Mouse (Mus musculus) right cerebral cortex, postnatal 36 days (tissue): ENCODE data around the gene Slc26a8.

ENCODE experiments used
- DNase-seq, 2 experiments: peaks; one replicate each; pipeline ENCODE4 v3.0.0; 2022; ENCODE audit warnings: low spot score in 2 of 2, mixed read lengths in 1 of 2

The Slc26a8 gene

GRCm38 (mm10) chr17:28699789-28700188, 9.8 kb upstream of the Slc26a8 start:
- no peak for DNase-seq

GRCm38 (mm10) chr17:28698672-28699071, 8.6 kb upstream of the Slc26a8 start:
- no peak for DNase-seq

- no peak for DNase-seq
Observed at GRCm38 (mm10) chr17:28698245-28698644, 8.2 kb upstream of the Slc26a8 start.

DNA sequence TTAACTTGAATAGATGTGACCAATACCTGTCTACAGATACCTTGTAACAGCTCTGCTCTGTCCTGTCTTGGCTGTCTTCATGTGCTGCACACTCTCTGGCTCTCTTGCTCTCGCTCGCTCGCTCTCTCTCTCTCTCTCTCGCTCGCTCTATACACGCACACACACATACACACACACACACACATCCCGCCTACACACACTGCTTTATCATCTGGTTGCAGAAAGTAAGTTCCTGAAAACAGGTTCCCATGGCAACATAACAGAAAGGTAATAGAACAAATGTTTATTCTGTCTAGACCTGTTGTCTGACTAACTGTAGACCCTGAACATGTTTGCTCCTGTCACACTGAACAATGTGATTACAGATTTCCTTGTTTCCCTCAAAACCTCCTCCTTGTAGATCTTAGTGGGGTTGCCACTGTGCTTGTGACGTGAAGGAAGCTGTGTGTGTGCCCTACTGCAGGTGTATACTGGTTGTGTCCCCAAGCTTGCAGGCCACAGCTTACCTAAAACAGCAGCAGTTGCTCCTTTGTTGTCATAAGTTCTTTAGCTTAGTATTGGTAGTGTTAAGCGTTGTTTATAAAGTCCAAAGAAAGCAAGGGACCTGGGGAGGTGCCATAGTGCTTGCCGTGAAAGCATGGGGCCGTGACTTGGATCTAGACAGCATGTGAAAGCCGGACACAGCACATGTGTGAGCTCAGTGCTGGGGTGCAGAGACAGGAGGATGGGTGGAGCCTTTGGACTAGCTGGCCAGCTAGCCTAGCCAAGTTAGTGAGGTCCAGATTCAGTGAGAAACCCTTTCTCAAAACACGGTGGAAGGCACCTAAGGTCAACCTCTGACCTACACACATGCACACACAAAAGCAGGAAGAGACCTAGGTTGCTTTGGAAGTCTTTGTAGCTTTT, 7.5 kb upstream of the Slc26a8 start:
- peak in 1 of 2 experiments; percentile 30 for DNase-seq

GRCm38 (mm10) chr17:28696641-28697040, 6.6 kb upstream of the Slc26a8 start:
- no peak for DNase-seq

- no peak for DNase-seq
Observed at GRCm38 (mm10) chr17:28694832-28695231, 4.8 kb upstream of the Slc26a8 start.

- no peak for DNase-seq
Observed at GRCm38 (mm10) chr17:28694078-28694477, 4.0 kb upstream of the Slc26a8 start.

- no peak for DNase-seq
Observed at GRCm38 (mm10) chr17:28693086-28693485, 3.1 kb upstream of the Slc26a8 start.

DNA sequence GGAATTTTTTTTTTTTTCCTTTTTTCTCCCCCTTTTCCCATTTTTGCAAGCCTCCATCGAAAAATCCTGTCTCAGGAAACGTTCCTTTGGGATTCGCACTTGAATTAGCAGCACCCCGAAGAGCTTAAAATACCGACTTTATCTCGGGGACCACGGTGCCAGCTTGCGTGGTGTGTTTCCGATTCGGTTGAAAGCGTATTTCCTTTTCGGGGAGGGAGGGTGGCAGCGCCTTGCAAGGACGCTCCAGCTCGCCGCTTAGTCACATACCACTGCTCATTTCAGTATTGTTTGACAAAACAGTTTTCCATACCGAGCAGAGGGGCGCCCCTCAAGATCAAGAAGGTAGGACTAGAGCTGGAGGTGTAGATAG, 2.3 kb upstream of the Slc26a8 start:
- DNase-seq, result peak; percentile 36 to 47

GRCm38 (mm10) chr17:28691687-28692340, 1.8 kb upstream of the Slc26a8 start:
- no peak for DNase-seq

GRCm38 (mm10) chr17:28690776-28691686, 998 bp upstream of the Slc26a8 start, which contains the start of gene Mapk14:
Mapk14 (plus strand) TSS chr17:28691329.
- DNase-seq, result peak; percentile 99

GRCm38 (mm10) chr17:28687354-28687753, 2.7 kb downstream of the Slc26a8 start:
- DNase-seq, result no peak

- DNase-seq, result no peak
Observed at GRCm38 (mm10) chr17:28684631-28685030, 5.4 kb downstream of the Slc26a8 start.

- DNase-seq, result no peak
Observed at GRCm38 (mm10) chr17:28683601-28684000, 6.4 kb downstream of the Slc26a8 start.

DNA sequence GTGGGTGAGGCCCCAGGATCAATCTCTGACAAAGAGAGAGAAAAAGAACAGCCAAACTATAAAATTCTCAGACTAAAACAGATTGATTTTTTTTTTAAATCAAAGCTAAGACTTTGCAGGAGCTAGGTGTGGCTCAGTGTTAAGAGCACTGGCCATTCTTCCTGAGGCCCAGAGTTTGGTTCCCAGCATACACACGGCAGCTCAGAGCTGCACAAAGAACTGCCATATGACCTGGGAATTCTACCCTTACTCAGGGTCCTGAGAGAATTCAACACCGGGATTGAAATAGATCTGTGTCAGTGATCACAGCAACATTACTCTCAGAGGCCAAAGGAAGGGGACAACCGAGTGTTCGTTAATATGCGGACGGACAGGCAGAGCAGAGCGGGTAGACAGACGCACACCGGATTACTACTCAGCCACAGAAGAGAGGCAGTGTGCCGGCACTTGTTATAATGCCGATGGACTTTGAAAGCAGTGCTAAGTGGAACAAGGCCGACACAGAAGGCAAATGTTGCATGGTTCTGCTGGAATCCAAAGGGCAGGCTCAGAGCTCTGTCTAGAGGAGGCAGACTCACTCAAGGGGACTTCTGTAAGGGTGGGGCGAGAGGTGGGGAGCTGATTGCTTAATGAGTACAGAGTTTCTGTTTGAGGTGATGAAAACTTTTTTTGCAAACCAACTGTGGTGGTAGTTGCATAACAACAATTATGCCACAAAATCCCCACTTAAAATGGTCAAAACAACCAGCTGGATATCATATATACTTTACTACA, 7.5 kb downstream of the Slc26a8 start:
- DNase-seq, result no peak

DNA sequence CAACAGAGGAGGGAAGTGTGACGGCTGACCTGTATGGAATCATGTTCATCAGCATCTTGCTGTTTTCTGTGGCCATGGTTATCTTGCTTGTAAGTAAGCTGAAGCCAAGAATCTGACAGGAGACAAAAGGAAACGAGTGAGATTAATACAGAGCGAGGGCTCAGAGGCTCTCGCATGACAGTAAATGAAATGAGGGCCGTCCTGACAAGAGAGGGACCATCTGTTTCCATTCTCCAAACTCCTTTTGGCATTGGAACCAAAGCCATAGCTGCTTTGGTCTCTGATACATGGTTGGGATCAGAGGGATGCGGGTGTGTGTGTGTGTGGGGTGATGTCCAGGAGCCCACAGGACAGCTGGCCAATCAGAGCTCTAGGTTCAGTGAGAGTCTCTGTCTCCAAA, 30.5 kb downstream of the Slc26a8 start:
- DNase-seq, result no peak

- DNase-seq, result no peak
Observed at GRCm38 (mm10) chr17:28657936-28658335, 32.1 kb downstream of the Slc26a8 start.

- DNase-seq, result no peak
Observed at GRCm38 (mm10) chr17:28650268-28650667, 39.8 kb downstream of the Slc26a8 start.

GRCm38 (mm10) chr17:28648607-28649370, 41.2 kb downstream of the Slc26a8 start:
- DNase-seq, result peak; percentile 43 to 44

- no peak for DNase-seq
Observed at GRCm38 (mm10) chr17:28646221-28646620, 43.8 kb downstream of the Slc26a8 start.
